Mouse (Mus musculus) stomach, postnatal 0 days (tissue): Measurements from ENCODE around the gene Wfdc1. TPM values are rescaled to one million over a fixed set of nuclear protein-coding genes. Genes with fewer than 3 reads are reported as not detected.

Experiments
- ATAC-seq: fragments of 200-750 bp; cut with Nextera tagmentation; 2 replicates; pipeline ENCODE4 v1.8.0; 2017; ENCODE audit not compliant: low FRiP score, low TSS enrichment
- DNase-seq: peaks from one replicate; pipeline ENCODE4 v3.0.0-alpha.2; 2016; ENCODE audit warnings: low spot score
- H3K27ac ChIP-seq: fragments of 300-500 bp; sonication (generic); replicated peaks from 2 replicates; pipeline ENCODE4 v1.5.1; 2014; ENCODE audit warnings: mild to moderate bottlenecking, control low read depth
- H3K27me3 ChIP-seq: fragments of 300-500 bp; sonication (generic); 2 replicates; pipeline ENCODE4 v1.6.1; 2014; ENCODE audit warnings: low read length; ENCODE audit not compliant: control insufficient read depth, insufficient read depth
- H3K36me3 ChIP-seq: fragments of 300-500 bp; sonication (generic); 2 replicates; pipeline ENCODE4 v1.6.1; 2014; ENCODE audit warnings: low read length, mixed read lengths; ENCODE audit not compliant: control insufficient read depth, insufficient read depth
- H3K4me1 ChIP-seq: fragments of 300-500 bp; sonication (generic); replicated peaks from 2 replicates; pipeline ENCODE4 v1.6.1; 2014; ENCODE audit warnings: antibody characterized with exemption; ENCODE audit not compliant: control insufficient read depth, insufficient read depth
- H3K4me2 ChIP-seq: fragments of 300-500 bp; sonication (generic); replicated peaks from 2 replicates; pipeline ENCODE4 v1.6.1; 2014; ENCODE audit warnings: low read depth, mild to moderate bottlenecking, control low read depth, moderate library complexity
- H3K4me3 ChIP-seq: fragments of 300-500 bp; sonication (generic); 2 replicates; pipeline ENCODE4 v1.5.1; 2014; ENCODE audit warnings: low read depth, low read length, control low read depth
- H3K9ac ChIP-seq: fragments of 300-500 bp; sonication (generic); 2 replicates; pipeline ENCODE4 v1.6.1; 2014; ENCODE audit warnings: mild to moderate bottlenecking, low read length, control low read depth, mixed read lengths
- H3K9me3 ChIP-seq: fragments of 300-500 bp; sonication (generic); 2 replicates; pipeline ENCODE4 v1.6.1; 2016; ENCODE audit warnings: low read length; ENCODE audit not compliant: control insufficient read depth
- CTCF ChIP-seq: IDR thresholded peaks from 2 replicates; pipeline ENCODE4 v1.5.1; 2016; ENCODE audit warnings: antibody characterized with exemption, low read depth, mild to moderate bottlenecking, moderate library complexity
- EP300 ChIP-seq: optimal IDR thresholded peaks from 2 replicates; pipeline ENCODE3; 2016; ENCODE audit warnings: antibody characterized with exemption
- WGBS: fragments of 180-500 bp; shearing (Covaris S2); extraction: QIAGEN DNeasy Blood & Tissue Kit; methylation state at CpG from one replicate; pipeline ENCODE4 v1.1.7; 2014; 5-methylcytosine and 5-hydroxymethylcytosine counted together
- polyA plus RNA-seq: library from polyadenylated mRNA; unstranded; fragments of >200 nt; fragmentation: Nextera tagmentation; extraction: Ambion mirVana; gene quantifications from 2 replicates; pipeline ENCODE4 v1.2.1, GENCODE M21; 2015

Gene Wfdc1
- polyA plus RNA-seq, 1 experiment from 2014 or later = 58.0 TPM

DNA sequence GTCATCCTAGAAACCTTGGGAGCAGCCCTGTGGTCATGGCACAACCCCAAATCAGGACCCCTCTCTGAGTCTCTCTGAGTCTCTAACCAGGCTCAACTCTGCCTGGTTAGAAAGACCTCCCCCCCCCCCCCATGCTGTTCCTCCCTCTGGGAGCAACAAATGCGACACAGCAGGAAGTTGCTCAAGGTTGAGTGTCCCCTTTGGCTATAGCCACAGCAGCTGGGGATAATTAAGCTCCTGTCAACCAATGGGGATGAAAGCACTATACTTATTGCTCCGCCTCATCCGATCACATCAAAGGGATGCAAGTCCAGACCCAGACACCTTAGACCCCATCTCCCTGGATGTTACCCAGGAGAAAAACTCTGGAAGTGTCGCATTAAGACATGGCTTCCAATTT, 43.6 kb upstream of the Wfdc1 start:
- Histone ChIP-seq H3K4me1 (no peaks in the 10 kb centered on the region), H3K36me3 (no peaks in the 10 kb centered on the region), H3K9ac (no peak overlapping the region), H3K4me2 (no peak overlapping the region), H3K9me3 (no peaks in the 10 kb centered on the region), H3K27ac (no peak overlapping the region), H3K4me3 (no peak overlapping the region), H3K27me3 (no peaks in the 10 kb centered on the region)
- no peak for ATAC-seq
- WGBS = 65% methylated on average over 4 of the region's 4 CpGs
- TF ChIP-seq EP300 = no peak
- no peak for TF ChIP-seq CTCF
- no peak for DNase-seq

- TF ChIP-seq EP300 (no peak), CTCF (no peak)
- Histone ChIP-seq H3K9ac (no peak overlapping the region), H3K9me3 (no peaks in the 10 kb centered on the region), H3K36me3 (no peaks in the 10 kb centered on the region), H3K4me2 (no peak overlapping the region), H3K4me3 (no peak overlapping the region), H3K27me3 (no peaks in the 10 kb centered on the region), H3K27ac (no peak overlapping the region), H3K4me1 (no peaks in the 10 kb centered on the region)
- ATAC-seq (no peak), DNase-seq (no peak)
- 90% methylated on average over 8 of the region's 8 CpGs for WGBS
These were observed 43.1 kb upstream of the Wfdc1 start for GRCm38 (mm10) chr8:119623061-119623460.

DNA sequence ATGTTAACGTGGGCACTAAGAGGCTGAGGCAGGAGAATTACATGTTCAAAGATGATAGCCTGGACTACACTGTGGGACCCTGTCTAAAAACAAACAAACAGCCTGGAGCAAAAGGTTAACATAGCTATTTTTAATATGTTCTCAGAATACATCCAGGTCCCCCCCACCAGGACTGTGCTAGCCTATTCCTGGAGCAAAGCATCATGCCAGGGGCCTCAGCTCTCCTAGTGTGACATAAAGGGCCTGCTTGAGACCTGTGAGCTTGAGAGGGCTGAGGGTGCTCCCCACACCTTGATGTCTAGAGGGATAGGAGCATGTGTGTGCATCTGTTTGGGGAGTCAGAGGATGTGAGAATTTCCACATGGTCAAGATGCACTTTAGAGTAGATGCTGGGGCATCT, 42.4 kb upstream of the Wfdc1 start:
- DNase-seq = no peak
- H3K27ac ChIP-seq = no peak overlapping the region
- no peak overlapping the region for H3K9ac ChIP-seq
- no peak for ATAC-seq
- H3K4me2 ChIP-seq = no peak overlapping the region
- H3K4me3 ChIP-seq = no peak overlapping the region
- H3K36me3 ChIP-seq = no peaks in the 10 kb centered on the region
- TF ChIP-seq CTCF (no peak), EP300 (no peak)
- H3K9me3 ChIP-seq = no peaks in the 10 kb centered on the region
- no peaks in the 10 kb centered on the region for H3K27me3 ChIP-seq
- no peaks in the 10 kb centered on the region for H3K4me1 ChIP-seq
- WGBS = 56% methylated on average over 1 of the region's 1 CpGs

- DNase-seq = no peak
- Histone ChIP-seq H3K4me3 (no peak overlapping the region), H3K9ac (no peak overlapping the region), H3K9me3 (no peaks in the 10 kb centered on the region), H3K4me2 (no peak overlapping the region), H3K4me1 (no peaks in the 10 kb centered on the region), H3K27ac (no peak overlapping the region), H3K27me3 (no peaks in the 10 kb centered on the region), H3K36me3 (no peaks in the 10 kb centered on the region)
- TF ChIP-seq CTCF = no peak
- no peak for ATAC-seq
- WGBS = 86% methylated on average over 7 of the region's 7 CpGs
These were observed 41.2 kb upstream of the Wfdc1 start for GRCm38 (mm10) chr8:119624916-119625315.

GRCm38 (mm10) chr8:119625788-119626187, 40.4 kb upstream of the Wfdc1 start:
- Histone ChIP-seq H3K27me3 (no peaks in the 10 kb centered on the region), H3K4me3 (no peak overlapping the region), H3K9me3 (no peaks in the 10 kb centered on the region), H3K9ac (no peak overlapping the region), H3K36me3 (no peaks in the 10 kb centered on the region), H3K4me2 (no peak overlapping the region), H3K27ac (no peak overlapping the region), H3K4me1 (no peaks in the 10 kb centered on the region)
- TF ChIP-seq EP300 (no peak), CTCF (no peak)
- no peak for DNase-seq
- ATAC-seq = no peak
- 75% methylated on average over 22 of the region's 22 CpGs for WGBS

GRCm38 (mm10) chr8:119627199-119627598, 39.0 kb upstream of the Wfdc1 start:
- Histone ChIP-seq H3K36me3 (no peaks in the 10 kb centered on the region), H3K4me1 (no peaks in the 10 kb centered on the region), H3K4me3 (no peak overlapping the region), H3K4me2 (no peak overlapping the region), H3K27me3 (no peaks in the 10 kb centered on the region), H3K9me3 (no peaks in the 10 kb centered on the region), H3K9ac (no peak overlapping the region), H3K27ac (no peak overlapping the region)
- DNase-seq (no peak), ATAC-seq (no peak; the same call in none of the 2 replicates)
- WGBS = 88% methylated on average over 7 of the region's 7 CpGs
- TF ChIP-seq EP300 = no peak
- no peak for TF ChIP-seq CTCF
